Mouse (Mus musculus): ENCODE measurements at regions not wholly inside any gene's neighbourhood (a gene's known extent, or its start where the extent isn't known, plus 50 kb on each side); places are given as distances from the start of the nearest gene placed in this dataset.

- Histone ChIP-seq H3K4me3 (ENCODE audit: low read depth, low read length) (no peak overlapping the region), H3K36me3 (ENCODE audit: control insufficient read depth, insufficient read depth, low read length) (no peaks in the 10 kb centered on the region), H3K4me1 (ENCODE audit: control insufficient read depth, insufficient read depth, insufficient read length, low read length) (no peaks in the 10 kb centered on the region; the same call in 1 of the 2 replicates), H3K27ac (ENCODE audit: insufficient read depth, low read depth, low read length) (no peak overlapping the region; the same call in 1 of the 2 replicates), H3K27me3 (ENCODE audit: control insufficient read depth, insufficient read depth, low read length) (no peaks in the 10 kb centered on the region)
- no peak for TF ChIP-seq CTCF (IDR thresholded peaks at IDR 0.05; ENCODE audit: extremely low read depth, insufficient read length, insufficient replicate concordance, low read depth, low read length)
- no peak for TF ChIP-seq POLR2A (IDR thresholded peaks at IDR 0.05; ENCODE audit: low read depth, low read length)
- 38% methylated on average over 7 of the region's 7 CpGs for WGBS
Measured at GRCm38 (mm10) chr9:50171826-50172464, 172.8 kb downstream of the Rpl10-ps3 start.

GRCm38 (mm10) chr9:50171164-50171563, 173.6 kb downstream of the Rpl10-ps3 start:
- Histone ChIP-seq H3K27ac (ENCODE audit: insufficient read depth, low read depth, low read length) (peak overlapping the region; percentile 38), H3K4me1 (ENCODE audit: control insufficient read depth, insufficient read depth, insufficient read length, low read length) (no peaks in the 10 kb centered on the region; the same call in 1 of the 2 replicates)
- 44% methylated on average over 2 of the region's 2 CpGs for WGBS

GRCm38 (mm10) chr9:50170637-50171036, 174.1 kb downstream of the Rpl10-ps3 start:
- Histone ChIP-seq H3K4me1 (ENCODE audit: control insufficient read depth, insufficient read depth, insufficient read length, low read length) (no peaks in the 10 kb centered on the region; the same call in 1 of the 2 replicates), H3K27ac (ENCODE audit: insufficient read depth, low read depth, low read length) (no peak overlapping the region), H3K36me3 (ENCODE audit: control insufficient read depth, insufficient read depth, low read length) (no peaks in the 10 kb centered on the region), H3K27me3 (ENCODE audit: control insufficient read depth, insufficient read depth, low read length) (no peaks in the 10 kb centered on the region), H3K4me3 (ENCODE audit: low read depth, low read length) (no peak overlapping the region)
- TF ChIP-seq POLR2A (IDR thresholded peaks at IDR 0.05; ENCODE audit: low read depth, low read length) (no peak), CTCF (IDR thresholded peaks at IDR 0.05; ENCODE audit: extremely low read depth, insufficient read length, insufficient replicate concordance, low read depth, low read length) (no peak)
- 82% methylated on average over 5 of the region's 5 CpGs for WGBS

More at GRCm38 (mm10) chr9:50171164-50171563, 173.6 kb downstream of the Rpl10-ps3 start:
- H3K4me3 ChIP-seq (ENCODE audit: low read depth, low read length), result no peak overlapping the region
- no peaks in the 10 kb centered on the region for H3K27me3 ChIP-seq (ENCODE audit: control insufficient read depth, insufficient read depth, low read length)
- H3K36me3 ChIP-seq (ENCODE audit: control insufficient read depth, insufficient read depth, low read length), result no peaks in the 10 kb centered on the region
- no peak for TF ChIP-seq POLR2A (IDR thresholded peaks at IDR 0.05; ENCODE audit: low read depth, low read length)
- TF ChIP-seq CTCF (IDR thresholded peaks at IDR 0.05; ENCODE audit: extremely low read depth, insufficient read length, insufficient replicate concordance, low read depth, low read length), result no peak

- no peak for TF ChIP-seq POLR2A (IDR thresholded peaks at IDR 0.05; ENCODE audit: low read depth, low read length)
- TF ChIP-seq CTCF (IDR thresholded peaks at IDR 0.05; ENCODE audit: extremely low read depth, insufficient read length, insufficient replicate concordance, low read depth, low read length), result no peak
- no peaks in the 10 kb centered on the region for H3K4me1 ChIP-seq (ENCODE audit: control insufficient read depth, insufficient read depth, insufficient read length, low read length)
- WGBS, result 83% methylated on average over 3 of the region's 3 CpGs
- no peaks in the 10 kb centered on the region for H3K36me3 ChIP-seq (ENCODE audit: control insufficient read depth, insufficient read depth, low read length)
- H3K27me3 ChIP-seq (ENCODE audit: control insufficient read depth, insufficient read depth, low read length), result no peaks in the 10 kb centered on the region
- H3K4me3 ChIP-seq (ENCODE audit: low read depth, low read length), result no peak overlapping the region
- no peak overlapping the region for H3K27ac ChIP-seq (ENCODE audit: insufficient read depth, low read depth, low read length)
Measured at GRCm38 (mm10) chr9:50154618-50155017, 190.2 kb downstream of the Rpl10-ps3 start.

GRCm38 (mm10) chr9:50150091-50150490, 194.7 kb downstream of the Rpl10-ps3 start:
- Histone ChIP-seq H3K4me1 (ENCODE audit: control insufficient read depth, insufficient read depth, insufficient read length, low read length) (no peaks in the 10 kb centered on the region), H3K36me3 (ENCODE audit: control insufficient read depth, insufficient read depth, low read length) (no peaks in the 10 kb centered on the region), H3K27ac (ENCODE audit: insufficient read depth, low read depth, low read length) (no peak overlapping the region), H3K4me3 (ENCODE audit: low read depth, low read length) (no peak overlapping the region), H3K27me3 (ENCODE audit: control insufficient read depth, insufficient read depth, low read length) (no peaks in the 10 kb centered on the region)
- TF ChIP-seq POLR2A (IDR thresholded peaks at IDR 0.05; ENCODE audit: low read depth, low read length) (no peak), CTCF (IDR thresholded peaks at IDR 0.05; ENCODE audit: extremely low read depth, insufficient read length, insufficient replicate concordance, low read depth, low read length) (no peak)

GRCm38 (mm10) chr9:50142756-50143155, 202.0 kb downstream of the Rpl10-ps3 start:
- no peaks in the 10 kb centered on the region for H3K4me1 ChIP-seq (ENCODE audit: control insufficient read depth, insufficient read depth, insufficient read length, low read length)
- H3K4me3 ChIP-seq (ENCODE audit: low read depth, low read length), result no peak overlapping the region
- no peaks in the 10 kb centered on the region for H3K27me3 ChIP-seq (ENCODE audit: control insufficient read depth, insufficient read depth, low read length)
- 79% methylated on average over 1 of the region's 1 CpGs for WGBS
- TF ChIP-seq CTCF (IDR thresholded peaks at IDR 0.05; ENCODE audit: extremely low read depth, insufficient read length, insufficient replicate concordance, low read depth, low read length) (no peak), POLR2A (IDR thresholded peaks at IDR 0.05; ENCODE audit: low read depth, low read length) (no peak)
- no peak overlapping the region for H3K27ac ChIP-seq (ENCODE audit: insufficient read depth, low read depth, low read length)
- no peaks in the 10 kb centered on the region for H3K36me3 ChIP-seq (ENCODE audit: control insufficient read depth, insufficient read depth, low read length)

GRCm38 (mm10) chr9:50142091-50142490, 202.7 kb downstream of the Rpl10-ps3 start:
- Histone ChIP-seq H3K36me3 (ENCODE audit: control insufficient read depth, insufficient read depth, low read length) (no peaks in the 10 kb centered on the region), H3K27ac (ENCODE audit: insufficient read depth, low read depth, low read length) (no peak overlapping the region), H3K4me1 (ENCODE audit: control insufficient read depth, insufficient read depth, insufficient read length, low read length) (no peaks in the 10 kb centered on the region), H3K27me3 (ENCODE audit: control insufficient read depth, insufficient read depth, low read length) (no peaks in the 10 kb centered on the region), H3K4me3 (ENCODE audit: low read depth, low read length) (no peak overlapping the region)
- 81% methylated on average over 8 of the region's 8 CpGs for WGBS
- TF ChIP-seq CTCF (IDR thresholded peaks at IDR 0.05; ENCODE audit: extremely low read depth, insufficient read length, insufficient replicate concordance, low read depth, low read length), result no peak
- no peak for TF ChIP-seq POLR2A (IDR thresholded peaks at IDR 0.05; ENCODE audit: low read depth, low read length)

Data from small intestine, adult 2 months (tissue).